In the genomic region with DNA sequence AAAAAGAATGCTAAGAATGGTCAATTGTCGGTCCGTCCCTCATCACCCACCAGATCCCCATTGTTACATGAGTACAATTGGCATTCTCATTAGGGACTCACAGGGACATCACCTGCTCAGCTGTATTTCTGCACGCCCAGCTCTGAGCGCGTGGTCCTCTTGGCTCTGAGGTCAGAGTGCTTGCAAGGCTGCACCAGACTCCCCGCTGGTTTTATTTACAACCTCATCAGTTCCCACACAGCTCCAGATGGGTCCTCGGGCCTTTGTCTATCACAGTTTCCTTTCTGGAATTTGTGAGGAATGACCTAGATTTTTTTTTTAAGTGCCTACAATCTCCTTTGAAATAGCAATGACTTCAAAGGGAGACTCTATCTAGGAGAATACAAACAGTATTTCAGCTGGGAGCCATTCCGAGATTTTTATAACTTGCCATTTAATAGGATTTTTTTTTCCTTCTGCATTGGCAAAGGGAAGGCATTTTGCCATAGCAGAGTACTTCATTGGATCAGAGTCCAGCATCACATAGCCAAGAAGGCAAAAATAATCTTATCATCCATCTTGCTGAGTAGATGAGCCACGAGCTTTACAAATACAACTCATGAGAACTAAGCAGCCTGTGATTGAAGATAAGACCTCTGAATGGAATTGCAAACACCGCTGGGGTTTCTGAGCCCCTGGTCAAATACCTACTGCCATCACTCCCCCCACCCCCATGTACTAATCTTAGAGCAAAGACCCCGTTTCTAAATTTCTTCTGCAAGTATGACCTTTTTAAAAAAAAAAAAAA, we compare ENCODE assay signal across 10 mouse cellular contexts.
A peak's percentile ranks its signal among the peaks of the same experiment; 100 is the strongest.
DNase-seq lines count a peak whose midpoint lies in the region; ATAC-seq and TF ChIP-seq lines count a peak whose summit lies in the region.
"Had no signal": no experiment of that assay in that cellular context is flagged by ENCODE, and none has a peak within 500 bp of the region (broad histone marks: within the 10 kb centered on the region; RNA-seq: fewer than 3 reads in every experiment).

No protein-coding gene starts in this region.

- H3K4me1 ChIP-seq in ES-E14 (ENCODE audit: control insufficient read depth in 2 of 2, insufficient read depth in 2 of 2, low read length in 2 of 2, poor library complexity in 1 of 2): peaks cover 0 to 5% of the 10 kb centered on the region in 2 experiments; a peak in 1 of 4 replicates
- peaks cover 13% of the 10 kb centered on the region for H3K4me1 ChIP-seq in midbrain, embryonic 12.5 days
- peaks cover 6% of the 10 kb centered on the region; the same call in 1 of the 2 replicates for H3K4me1 ChIP-seq in heart, embryonic 11.5 days (ENCODE audit: control insufficient read depth, insufficient read depth, low read length)

- H3K27ac ChIP-seq in ES-E14 (ENCODE audit: insufficient read depth, low read depth, low read length, poor library complexity, severe bottlenecking): no peak overlapping the region
- peak overlapping the region; percentile 60 for H3K27ac ChIP-seq in midbrain, embryonic 12.5 days (replicated peaks)
- no peak overlapping the region for H3K27ac ChIP-seq in heart, embryonic 11.5 days (ENCODE audit: low read depth, low read length)
- H3K27ac ChIP-seq: heart, embryonic 15.5 days had no signal

- H3K9me3 ChIP-seq in ES-E14 (ENCODE audit: control insufficient read depth, insufficient read depth, low read depth, low read length): no peaks in the 10 kb centered on the region
- no peaks in the 10 kb centered on the region for H3K9me3 ChIP-seq in midbrain, embryonic 12.5 days
- H3K9me3 ChIP-seq in heart, embryonic 11.5 days (replicated peaks; ENCODE audit: control insufficient read depth, low read length): no peaks in the 10 kb centered on the region
- H3K9me3 ChIP-seq: heart, embryonic 15.5 days had no signal

- WGBS in midbrain, embryonic 12.5 days: 6% methylated on average over 11 of the region's 11 CpGs
- 10% methylated on average over 11 of the region's 11 CpGs for WGBS in heart, embryonic 11.5 days (ENCODE audit: insufficient replicate concordance)

- peak; percentile 87 for ATAC-seq in midbrain, embryonic 12.5 days (ENCODE audit: low FRiP score, low read depth)
- ATAC-seq in heart, embryonic 11.5 days (replicated peaks; ENCODE audit: insufficient number of reproducible peaks, low FRiP score, low TSS enrichment): no peak

- no peak overlapping the region for H3K4me3 ChIP-seq in ES-E14 (ENCODE audit: insufficient read depth in 1 of 2, low read depth in 1 of 2, low read length in 2 of 2, poor library complexity in 1 of 2, severe bottlenecking in 1 of 2)
- H3K4me3 ChIP-seq in midbrain, embryonic 12.5 days: no peak overlapping the region
- no peak overlapping the region for H3K4me3 ChIP-seq in heart, embryonic 11.5 days (ENCODE audit: low read depth, low read length)
- H3K4me3 ChIP-seq: heart, embryonic 15.5 days; megakaryocyte, embryonic 14.5 days had no signal

- no peaks in the 10 kb centered on the region for H3K36me3 ChIP-seq in ES-E14 (ENCODE audit: control insufficient read depth, insufficient read depth, low read length, poor library complexity, severe bottlenecking)
- no peaks in the 10 kb centered on the region for H3K36me3 ChIP-seq in midbrain, embryonic 12.5 days
- H3K36me3 ChIP-seq in heart, embryonic 11.5 days (ENCODE audit: control insufficient read depth, insufficient read depth, low read length): no peaks in the 10 kb centered on the region
- H3K36me3 ChIP-seq: heart, embryonic 15.5 days had no signal

- H3K4me2 ChIP-seq in midbrain, embryonic 12.5 days (replicated peaks): no peak overlapping the region
- H3K4me2 ChIP-seq in heart, embryonic 11.5 days: no peak overlapping the region
- H3K4me2 ChIP-seq: heart, embryonic 15.5 days had no signal

- H3K9ac ChIP-seq in ES-E14 (ENCODE audit: insufficient read depth, low read depth, low read length, poor library complexity, severe bottlenecking): no peak overlapping the region
- H3K9ac ChIP-seq in midbrain, embryonic 12.5 days (replicated peaks): no peak overlapping the region
- H3K9ac ChIP-seq in heart, embryonic 11.5 days (ENCODE audit: low read depth, low read length): no peak overlapping the region
- H3K9ac ChIP-seq: heart, embryonic 15.5 days had no signal

- peak; percentile 22 for DNase-seq in ES-E14 (ENCODE audit: low read depth, low spot score)
- DNase-seq in cerebellum, adult 11-12 months: peak; percentile 93
- DNase-seq in frontal cortex, adult 2 months (ENCODE audit: extremely low spot score in 1 of 2, low spot score in 1 of 2): peak; percentile 28 to 50
- no peak for DNase-seq in layer of hippocampus, postnatal 10 days (ENCODE audit: low spot score in 2 of 2)
- no peak for DNase-seq in kidney, postnatal 36 days
- DNase-seq in layer of hippocampus, adult 9-10 months (ENCODE audit: low spot score): no peak

- in situ Hi-C loops in ES-E14 (cut with MboI; ENCODE audit: low sequenced_read_pairs in 2 of 2, unreplicated experiment in 2 of 2): no loop called here

- H3K27me3 ChIP-seq in midbrain, embryonic 12.5 days: no peaks in the 10 kb centered on the region
- H3K27me3 ChIP-seq in heart, embryonic 11.5 days (ENCODE audit: control insufficient read depth, insufficient read depth, low read length): no peaks in the 10 kb centered on the region
- H3K27me3 ChIP-seq: heart, embryonic 15.5 days; megakaryocyte, embryonic 14.5 days had no signal

TF ChIP-seq in ES-E14, 5 proteins besides CTCF, POLR2A, EP300 and RAD21:
- no peak for TF ChIP-seq MAFK (IDR thresholded peaks at IDR 0.05; ENCODE audit: insufficient read depth, low read depth, low read length)
- 0 out of 2 replicates have a peak, but pooled peaks have one; percentile 44 for TF ChIP-seq ZNF384 (IDR thresholded peaks at IDR 0.05; ENCODE audit: low read depth, low read length)

Comparison
In these comparisons a context has a peak if more than half of its experiments do, and no peak if none do; other contexts are left out.
1. DNase-seq: peak in ES-E14 (single experiment), cerebellum, adult 11-12 months (single experiment) and frontal cortex, adult 2 months (2 of 2); none in layer of hippocampus, postnatal 10 days (0 of 2), kidney, postnatal 36 days (0 of 2) and layer of hippocampus, adult 9-10 months (single experiment).